Mouse (Mus musculus) E14TG2a.4 (cell line): ENCODE results near the gene Gm49396.

Source experiments
- H3K27me3 ChIP-seq: 2 replicates; pipeline ENCODE4 v1.6.1; 2014; ENCODE audit warnings: low read length, control low read depth; ENCODE audit not compliant: insufficient read depth
- H3K36me3 ChIP-seq: 2 replicates; pipeline ENCODE4 v1.6.1; 2014; ENCODE audit warnings: low read length, control low read depth; ENCODE audit not compliant: insufficient read depth
- H3K4me1 ChIP-seq: replicated peaks from 2 replicates; pipeline ENCODE4 v1.6.1; 2014; ENCODE audit warnings: low read depth, low read length, control low read depth
- H3K4me3 ChIP-seq: replicated peaks from 2 replicates; pipeline ENCODE4 v1.5.1; 2014; ENCODE audit warnings: mild to moderate bottlenecking, low read length
- H3K9me3 ChIP-seq: 2 replicates; pipeline ENCODE4 v1.6.1; 2014; ENCODE audit warnings: low read length, control low read depth
- CTCF ChIP-seq: conservative IDR thresholded peaks from 2 replicates; pipeline ENCODE4 v1.5.1; 2014; ENCODE audit warnings: low read length
- NANOG ChIP-seq: IDR thresholded peaks from 2 replicates; pipeline ENCODE4 v1.6.1; 2014; ENCODE audit warnings: borderline replicate concordance, low read length, mixed read lengths
- POU5F1 ChIP-seq: IDR thresholded peaks from 2 replicates; pipeline ENCODE4 v1.6.1; 2014; ENCODE audit warnings: low read length, borderline replicate concordance

Gm49396 gene

DNA sequence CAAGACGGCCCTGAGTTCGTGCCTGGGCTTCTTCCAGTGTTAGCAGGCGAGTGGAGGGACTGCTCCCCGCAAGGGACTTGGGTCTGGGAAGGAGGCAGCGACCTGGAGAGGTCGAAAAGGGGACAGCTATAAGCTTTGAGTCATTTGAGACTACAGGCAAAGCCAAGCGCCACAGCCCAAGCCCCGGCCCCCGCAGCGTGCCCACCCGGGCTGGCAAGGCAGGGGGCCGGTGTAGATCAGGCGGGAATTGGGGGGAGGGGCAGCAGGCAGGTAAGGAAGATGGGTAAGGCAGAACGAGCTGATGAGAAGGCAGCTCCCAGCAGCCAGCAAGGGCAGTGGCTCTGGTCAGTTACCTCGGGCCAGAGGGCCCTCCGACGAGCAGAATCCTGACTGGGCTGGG is 36.7 kb upstream of the Gm49396 start:
- peaks cover 55% of the 10 kb centered on the region for H3K4me1 ChIP-seq
- no peaks in the 10 kb centered on the region for H3K9me3 ChIP-seq
- no peak for TF ChIP-seq CTCF
- no peak for TF ChIP-seq NANOG
- no peak for TF ChIP-seq POU5F1
- peaks cover 83% of the 10 kb centered on the region for H3K27me3 ChIP-seq
- peaks cover 4% of the 10 kb centered on the region for H3K36me3 ChIP-seq
- H3K4me3 ChIP-seq = peak overlapping the region; percentile 70

DNA sequence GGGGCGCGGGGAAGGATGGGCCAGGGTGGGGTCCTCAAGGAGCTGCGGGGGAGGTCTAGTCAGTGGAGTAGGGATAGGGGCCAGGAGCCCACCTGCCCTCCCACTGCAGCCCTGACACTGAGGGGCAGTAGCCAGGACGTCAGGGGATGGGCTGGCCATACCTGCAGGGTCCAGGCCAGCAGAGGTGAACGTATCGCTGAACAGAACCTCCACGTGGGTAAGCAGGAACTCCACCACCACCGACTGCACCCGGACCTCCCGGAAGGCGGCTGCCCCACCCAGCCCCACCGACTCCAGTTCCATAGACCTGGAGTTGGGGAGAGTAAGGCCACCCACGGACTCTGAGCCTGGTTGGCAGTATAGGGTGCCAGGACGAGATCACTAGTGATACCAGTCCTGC is 36.2 kb upstream of the Gm49396 start:
- Histone ChIP-seq H3K27me3 (peaks cover 83% of the 10 kb centered on the region), H3K36me3 (peaks cover 5% of the 10 kb centered on the region), H3K9me3 (no peaks in the 10 kb centered on the region), H3K4me1 (peaks cover 55% of the 10 kb centered on the region), H3K4me3 (peak overlapping the region; percentile 70)
- TF ChIP-seq NANOG (no peak), CTCF (no peak), POU5F1 (no peak)

GRCm38 (mm10) chr7:30531291-30531815 is 31.8 kb upstream of the Gm49396 start:
- H3K27me3 ChIP-seq = peaks cover 78% of the 10 kb centered on the region

GRCm38 (mm10) chr7:30532931-30533330 is 30.2 kb upstream of the Gm49396 start:
- TF ChIP-seq NANOG (no peak), CTCF (no peak), POU5F1 (no peak)
- Histone ChIP-seq H3K36me3 (peaks cover 12% of the 10 kb centered on the region), H3K27me3 (peaks cover 66% of the 10 kb centered on the region), H3K4me3 (no peak overlapping the region), H3K4me1 (peaks cover 34% of the 10 kb centered on the region), H3K9me3 (peaks cover 14% of the 10 kb centered on the region)

More at GRCm38 (mm10) chr7:30531291-30531815, 31.8 kb upstream of the Gm49396 start:
- H3K36me3 ChIP-seq = peaks cover 10% of the 10 kb centered on the region
- TF ChIP-seq CTCF (no peak), POU5F1 (no peak), NANOG (no peak)
- H3K4me1 ChIP-seq = peaks cover 47% of the 10 kb centered on the region
- no peak overlapping the region for H3K4me3 ChIP-seq
- peaks cover 14% of the 10 kb centered on the region for H3K9me3 ChIP-seq

GRCm38 (mm10) chr7:30533941-30534632 is 29.1 kb upstream of the Gm49396 start:
- Histone ChIP-seq H3K4me1 (peaks cover 25% of the 10 kb centered on the region), H3K4me3 (peak overlapping the region; percentile 85), H3K27me3 (peaks cover 61% of the 10 kb centered on the region), H3K36me3 (peaks cover 20% of the 10 kb centered on the region), H3K9me3 (peaks cover 14% of the 10 kb centered on the region)
- no peak for TF ChIP-seq NANOG
- TF ChIP-seq POU5F1 = no peak
- no peak for TF ChIP-seq CTCF

- peaks cover 56% of the 10 kb centered on the region for H3K27me3 ChIP-seq
- H3K36me3 ChIP-seq = peaks cover 24% of the 10 kb centered on the region
- H3K4me1 ChIP-seq = peaks cover 27% of the 10 kb centered on the region
- TF ChIP-seq CTCF (no peak), NANOG (no peak), POU5F1 (no peak)
- H3K9me3 ChIP-seq = peaks cover 14% of the 10 kb centered on the region
- peak within 1 kb of the TSS; percentile 85 for H3K4me3 ChIP-seq
Measured at GRCm38 (mm10) chr7:30534633-30535577, 28.2 kb upstream of the Gm49396 start, which contains the start of gene Arhgap33. TSS of gene Arhgap33 (minus strand) at chr7:30535060.

GRCm38 (mm10) chr7:30540572-30540971 is 22.6 kb upstream of the Gm49396 start:
- no peaks in the 10 kb centered on the region for H3K9me3 ChIP-seq
- peaks cover 43% of the 10 kb centered on the region for H3K36me3 ChIP-seq
- peaks cover 11% of the 10 kb centered on the region for H3K27me3 ChIP-seq
- H3K4me3 ChIP-seq = peak overlapping the region; percentile 68
- H3K4me1 ChIP-seq = peaks cover 49% of the 10 kb centered on the region
- TF ChIP-seq POU5F1 = no peak
- TF ChIP-seq CTCF = no peak
- TF ChIP-seq NANOG = no peak

GRCm38 (mm10) chr7:30544327-30544726 is 18.8 kb upstream of the Gm49396 start:
- TF ChIP-seq NANOG (no peak), CTCF (no peak), POU5F1 (no peak)
- Histone ChIP-seq H3K9me3 (no peaks in the 10 kb centered on the region), H3K27me3 (no peaks in the 10 kb centered on the region), H3K36me3 (peaks cover 59% of the 10 kb centered on the region), H3K4me1 (peaks cover 43% of the 10 kb centered on the region), H3K4me3 (no peak overlapping the region)
